Mouse (Mus musculus) small intestine, adult 2 months (tissue): Measurements from ENCODE around the gene Cbfa2t3.

Experiments used
- CTCF ChIP-seq: fragments of 200-500 bp; IDR thresholded peaks from 2 replicates; pipeline ENCODE4 v1.5.1; 2012; ENCODE audit warnings: low read depth, mild to moderate bottlenecking, control low read depth, inconsistent platforms, low read length, moderate library complexity, mixed read lengths; ENCODE audit not compliant: insufficient replicate concordance, insufficient read length; ENCODE audit errors: extremely low read depth
- POLR2A ChIP-seq: fragments of 200-500 bp; IDR thresholded peaks from 2 replicates; pipeline ENCODE4 v1.6.1; 2012; ENCODE audit warnings: low read depth, mild to moderate bottlenecking, control low read depth, inconsistent platforms, low read length, moderate library complexity

DNA sequence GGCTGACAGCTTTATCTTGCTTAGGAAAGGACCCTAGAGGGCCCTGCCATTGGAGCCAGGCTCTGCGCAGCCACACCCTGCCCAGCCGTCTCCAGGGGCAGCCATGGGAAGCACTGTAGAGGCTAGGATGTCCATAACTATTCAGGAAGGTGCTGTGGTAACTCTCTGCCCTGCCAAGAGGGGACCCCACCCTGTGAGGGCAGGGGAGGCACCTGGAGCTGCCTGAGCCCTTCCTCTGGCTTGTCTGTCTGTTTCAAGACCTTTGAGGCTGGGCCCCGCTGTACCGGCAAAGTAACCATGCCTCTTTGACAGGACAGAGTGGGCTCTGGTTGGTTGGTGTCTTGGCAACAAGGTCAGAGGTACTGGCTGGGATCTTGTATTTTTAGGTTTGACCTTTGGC is 58.1 kb downstream of the Cbfa2t3 start:
- TF ChIP-seq POLR2A (no peak), CTCF (no peak)
